Mouse (Mus musculus) frontal cortex, adult 2 months (tissue): ENCODE measurements around the gene Phlda3. TPM values are rescaled to one million over a fixed set of nuclear protein-coding genes. Genes with fewer than 3 reads are reported as not detected.

Source experiments
- polyA plus RNA-seq: library from polyadenylated mRNA; depleted of rRNA; stranded (reverse); fragments of >200 nt; gene quantifications from 2 replicates; pipeline ENCODE4 v1.2.3, GENCODE M21; 2012; rRNA removed

The Phlda3 gene
- polyA plus RNA-seq, 1 experiment = 33.6 TPM

Other genes with a start within 250 kb of the Phlda3 start
- gene Nav1, start 158.8 kb upstream of the Phlda3 start, polyA plus RNA-seq = 49.4 and 61.9 TPM in 2 replicates
- gene Csrp1, start 46.1 kb upstream of the Phlda3 start, polyA plus RNA-seq = 205 and 232 TPM in 2 replicates
- 10.5 and 11.3 TPM in 2 replicates for gene Tnni1, start 13.3 kb downstream of the Phlda3 start, polyA plus RNA-seq
- 1.6 and 1.8 TPM in 2 replicates for gene Lad1, start 52.5 kb downstream of the Phlda3 start, polyA plus RNA-seq
- 11.6 and 13.8 TPM in 2 replicates for gene Tnnt2, start 70.2 kb downstream of the Phlda3 start, polyA plus RNA-seq
- gene Pkp1, start 153.1 kb downstream of the Phlda3 start, polyA plus RNA-seq = 0.24 and 0.40 TPM in 2 replicates
- gene Igfn1, start 240.2 kb downstream of the Phlda3 start, polyA plus RNA-seq = 12.1 and 17.9 TPM in 2 replicates
- 108 and 113 TPM in 2 replicates for gene Tmem9, start 242.0 kb downstream of the Phlda3 start, polyA plus RNA-seq